Mouse (Mus musculus): Measurements from ENCODE around the gene Mga.

The Mga gene

GRCm38 (mm10) chr2:119990881-119991280, 93.9 kb downstream of the Mga start:
- DNase-seq = no peak

- DNase-seq = no peak
These were observed 95.3 kb downstream of the Mga start for GRCm38 (mm10) chr2:119992349-119992748.

GRCm38 (mm10) chr2:119993515-119993914, 96.5 kb downstream of the Mga start:
- no peak for DNase-seq

- no peak for DNase-seq
These were observed 97.8 kb downstream of the Mga start for GRCm38 (mm10) chr2:119994839-119995238.

GRCm38 (mm10) chr2:119995391-119996281, 98.6 kb downstream of the Mga start:
- no peak for DNase-seq

- no peak for DNase-seq
These were observed 100.3 kb downstream of the Mga start for GRCm38 (mm10) chr2:119997354-119997753.

GRCm38 (mm10) chr2:119999731-120000130, 102.7 kb downstream of the Mga start:
- no peak for DNase-seq

GRCm38 (mm10) chr2:120000882-120001584, 104.0 kb downstream of the Mga start:
- no peak for DNase-seq

GRCm38 (mm10) chr2:120001956-120002355, 104.9 kb downstream of the Mga start:
- DNase-seq = no peak

GRCm38 (mm10) chr2:120003970-120004369, 106.9 kb downstream of the Mga start:
- no peak for DNase-seq

GRCm38 (mm10) chr2:120006696-120007095, 109.7 kb downstream of the Mga start:
- DNase-seq = no peak

GRCm38 (mm10) chr2:120007680-120008210, 110.7 kb downstream of the Mga start:
- DNase-seq = no peak

- DNase-seq = no peak
These were observed 111.6 kb downstream of the Mga start for GRCm38 (mm10) chr2:120008672-120009071.

- peak; percentile 46 for DNase-seq
These were observed 114.6 kb downstream of the Mga start for GRCm38 (mm10) chr2:120011462-120012200.

- DNase-seq = no peak
These were observed 115.9 kb downstream of the Mga start for GRCm38 (mm10) chr2:120012924-120013323.

GRCm38 (mm10) chr2:120013831-120014486, 116.9 kb downstream of the Mga start:
- no peak for DNase-seq

- DNase-seq = no peak
These were observed 118.9 kb downstream of the Mga start for GRCm38 (mm10) chr2:120015882-120016281.

- no peak for DNase-seq
These were observed 120.6 kb downstream of the Mga start for GRCm38 (mm10) chr2:120017599-120017998.
